Mouse (Mus musculus) Muller cell, postnatal 12 days (primary cell): ENCODE results near the gene Kdelr1.
A peak's percentile ranks its signal among the peaks of the same experiment; 100 is the strongest.

Source experiments
- DNase-seq: peaks from one replicate; pipeline ENCODE4 v3.0.0-alpha.2; 2015; ENCODE audit errors: inconsistent ontology term

The Kdelr1 gene

DNA sequence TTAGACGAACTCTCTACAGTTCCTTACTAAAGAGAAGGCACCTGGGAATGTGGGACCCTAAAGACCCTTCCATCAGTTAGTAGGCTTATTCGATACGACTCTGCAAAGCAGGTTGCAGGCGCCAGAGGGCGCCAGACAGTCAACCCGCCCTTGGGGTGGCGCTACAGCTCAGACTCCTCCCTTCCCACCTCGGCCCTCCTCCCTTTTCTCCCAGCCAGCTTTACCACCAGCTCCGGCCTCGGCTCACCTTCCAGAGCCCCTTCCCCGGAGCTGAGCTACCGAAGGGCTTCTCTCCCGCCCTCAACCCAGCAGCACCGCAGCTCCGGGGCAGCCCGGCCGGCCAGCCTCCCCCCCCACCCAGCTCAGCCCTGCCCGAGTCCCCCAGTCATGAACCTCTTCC is at the start of gene Kdelr1:
Gene Kdelr1 (plus strand): TSS at position 149 of the 400 bp plus-strand sequence.
- DNase-seq = peak; percentile 86

DNA sequence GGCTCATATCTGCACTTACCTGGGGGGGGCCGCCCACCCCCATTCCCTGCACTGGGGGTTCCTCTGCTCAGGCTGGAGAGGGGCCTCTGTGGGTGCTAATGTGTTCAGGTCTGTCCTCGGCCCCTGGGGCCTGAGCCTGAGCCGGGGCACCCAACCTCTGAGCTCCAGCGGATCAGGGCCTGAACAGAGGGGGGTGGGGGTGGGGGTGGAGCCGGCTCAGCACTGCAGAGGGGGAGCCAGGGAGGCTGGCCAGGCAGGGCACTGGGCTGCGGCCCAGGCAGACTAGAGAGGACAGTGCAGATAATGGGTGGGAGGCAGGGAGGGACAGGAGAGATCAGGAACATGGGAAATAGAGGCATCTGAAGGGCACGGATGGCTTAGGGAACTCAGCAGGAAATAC is 48.0 kb upstream of the Kdelr1 start, which contains the start of gene Kcnj14:
Gene Kcnj14 (minus strand): TSS at position 185 of the 400 bp plus-strand sequence.
- DNase-seq = no peak

DNA sequence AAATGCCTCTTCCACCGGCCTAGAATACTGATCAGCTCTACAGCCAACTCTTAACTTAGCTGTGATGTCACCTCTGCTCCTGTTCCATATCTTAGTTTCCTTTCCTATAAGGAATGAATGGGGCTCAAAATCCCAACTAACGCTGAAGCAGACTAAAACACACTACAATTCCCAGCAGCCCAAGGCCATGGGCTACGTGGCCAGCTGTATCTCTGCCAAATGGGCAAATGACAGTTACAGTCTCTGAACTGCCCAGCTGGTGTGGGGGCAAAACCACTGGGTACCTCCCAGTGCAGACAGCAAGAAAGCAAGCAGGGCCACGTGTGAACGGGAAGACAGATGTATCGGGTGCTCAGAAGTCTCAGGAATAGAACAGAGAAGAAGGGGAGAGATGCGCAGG is 45.9 kb upstream of the Kdelr1 start:
- no peak for DNase-seq

DNA sequence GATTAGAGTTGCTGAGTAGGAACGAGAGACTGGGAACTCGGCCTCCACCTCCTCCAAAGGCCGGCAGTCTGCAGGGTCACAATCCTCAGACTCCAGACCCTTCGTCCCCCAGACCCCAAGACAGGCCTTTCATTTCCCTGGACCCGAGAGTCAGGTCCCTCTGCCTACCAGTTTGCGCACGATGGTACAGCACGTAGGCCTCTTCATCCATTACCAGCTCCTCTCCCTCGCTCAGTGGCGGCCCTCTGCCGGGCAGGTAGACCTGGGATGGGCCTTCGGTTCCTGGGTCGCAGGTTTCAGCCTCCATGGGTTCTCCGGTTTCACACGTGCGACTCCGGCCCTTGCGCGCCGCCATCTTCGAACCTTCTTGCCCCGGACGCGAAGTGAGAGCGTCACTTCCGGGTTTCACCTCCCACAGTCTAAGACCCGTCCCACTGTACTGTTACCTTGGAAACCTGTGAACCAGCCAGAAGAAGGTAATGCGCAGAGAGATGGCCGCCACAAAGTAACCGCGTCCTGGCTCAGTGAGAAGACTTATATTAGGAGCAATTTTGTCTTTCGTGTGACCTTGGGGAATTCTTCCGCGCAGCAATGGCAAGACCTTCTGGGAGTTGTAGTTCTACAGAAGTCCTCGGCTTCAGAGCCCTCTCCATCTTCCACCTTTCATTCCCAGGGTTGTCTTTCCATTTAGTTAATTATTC is 42.0 kb upstream of the Kdelr1 start, which contains the start of gene Grwd1:
Gene Grwd1 (minus strand): TSS at position 518 of the 701 bp plus-strand sequence.
- peak; percentile 88 for DNase-seq

DNA sequence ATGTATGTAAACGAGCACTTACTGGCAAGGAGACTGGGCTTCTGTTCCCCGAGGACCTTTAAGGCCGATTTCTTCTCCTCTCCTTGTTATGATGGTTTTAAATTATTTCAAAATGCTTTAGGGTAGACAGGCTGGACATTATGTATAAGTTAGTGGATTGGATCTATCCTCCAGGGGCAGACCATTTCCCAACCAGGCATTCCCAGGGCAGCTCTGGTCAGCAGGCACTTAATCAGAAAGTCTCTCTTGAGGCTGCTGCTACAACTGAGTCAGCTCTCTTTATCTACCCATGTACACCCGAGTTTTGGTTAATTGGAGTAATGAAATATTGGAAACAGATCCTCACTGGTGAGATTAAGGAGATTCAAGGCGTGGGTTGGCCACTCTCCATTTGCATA is 41.4 kb upstream of the Kdelr1 start:
- no peak for DNase-seq

DNA sequence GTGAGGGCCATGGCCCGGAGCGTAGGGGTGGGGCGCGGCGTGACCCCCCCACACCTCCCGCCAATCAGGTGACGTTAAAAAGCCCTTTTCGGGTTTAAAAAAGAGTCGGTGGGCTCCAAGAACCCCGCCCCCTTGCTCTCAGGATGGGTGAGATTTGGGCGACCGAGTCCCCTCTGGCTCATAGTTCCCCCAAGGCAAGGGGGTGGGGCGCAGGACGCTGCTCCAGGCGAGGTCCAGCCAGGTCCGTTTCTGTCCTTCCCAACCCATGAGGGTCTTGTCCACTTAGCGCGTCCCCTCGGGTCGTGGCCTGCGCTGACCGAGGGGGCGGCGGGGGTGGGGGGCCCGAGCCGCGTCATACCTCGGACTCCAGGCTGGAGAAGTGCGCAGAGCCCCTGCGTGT is 40.1 kb upstream of the Kdelr1 start:
- DNase-seq = no peak

DNA sequence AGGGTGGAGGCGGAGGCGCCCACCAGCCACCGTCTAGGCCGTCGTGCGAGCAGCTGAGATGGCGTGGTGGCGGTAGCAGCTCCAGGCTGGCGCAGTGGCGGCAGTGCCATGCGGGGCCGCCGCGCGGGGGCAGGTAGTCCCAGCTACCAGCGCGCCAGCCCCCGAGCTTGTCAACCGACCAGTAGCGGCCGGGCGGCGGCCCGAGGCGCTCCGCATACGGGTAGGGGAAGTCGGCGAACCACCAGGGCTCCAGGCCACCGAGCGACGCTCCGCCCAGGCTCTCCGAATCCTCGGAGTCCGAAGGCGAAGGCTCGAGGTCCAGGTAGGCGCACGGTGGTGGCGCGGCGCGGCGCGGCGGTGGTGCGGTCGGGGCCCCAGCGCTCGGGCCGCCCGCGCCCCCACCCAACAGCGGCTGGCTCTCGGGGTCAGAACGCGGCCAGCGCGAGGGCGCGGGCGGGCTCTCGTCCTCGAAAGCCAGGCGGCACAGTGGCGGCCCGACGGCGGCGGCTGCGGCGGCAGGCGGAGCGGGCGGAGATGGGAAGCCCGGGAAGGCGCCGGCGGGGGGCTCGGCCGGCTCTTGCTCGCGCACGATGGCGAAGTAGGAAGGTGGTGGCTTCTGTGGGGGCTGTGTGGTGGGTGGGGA is 39.3 kb upstream of the Kdelr1 start:
- no peak for DNase-seq

DNA sequence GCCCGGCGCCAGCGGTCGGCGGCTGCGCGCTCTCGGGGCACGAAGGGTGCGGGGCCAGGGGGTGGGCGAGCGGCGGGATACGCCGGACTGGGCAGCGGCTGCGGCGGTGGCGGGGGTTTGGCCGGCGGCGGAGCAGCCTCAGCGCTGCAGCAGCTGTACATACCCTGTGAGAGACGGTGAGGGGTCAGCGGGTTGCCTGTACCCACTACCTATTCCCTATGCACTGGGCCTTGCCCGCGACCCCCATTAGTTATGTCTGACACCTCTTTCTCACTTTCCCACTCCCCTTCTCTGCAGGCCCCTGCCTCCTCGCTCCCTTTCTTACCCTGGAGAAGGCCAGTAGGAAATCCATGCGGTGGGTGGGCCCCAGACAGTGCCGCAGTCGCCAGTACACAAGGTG is 38.6 kb upstream of the Kdelr1 start:
- no peak for DNase-seq

DNA sequence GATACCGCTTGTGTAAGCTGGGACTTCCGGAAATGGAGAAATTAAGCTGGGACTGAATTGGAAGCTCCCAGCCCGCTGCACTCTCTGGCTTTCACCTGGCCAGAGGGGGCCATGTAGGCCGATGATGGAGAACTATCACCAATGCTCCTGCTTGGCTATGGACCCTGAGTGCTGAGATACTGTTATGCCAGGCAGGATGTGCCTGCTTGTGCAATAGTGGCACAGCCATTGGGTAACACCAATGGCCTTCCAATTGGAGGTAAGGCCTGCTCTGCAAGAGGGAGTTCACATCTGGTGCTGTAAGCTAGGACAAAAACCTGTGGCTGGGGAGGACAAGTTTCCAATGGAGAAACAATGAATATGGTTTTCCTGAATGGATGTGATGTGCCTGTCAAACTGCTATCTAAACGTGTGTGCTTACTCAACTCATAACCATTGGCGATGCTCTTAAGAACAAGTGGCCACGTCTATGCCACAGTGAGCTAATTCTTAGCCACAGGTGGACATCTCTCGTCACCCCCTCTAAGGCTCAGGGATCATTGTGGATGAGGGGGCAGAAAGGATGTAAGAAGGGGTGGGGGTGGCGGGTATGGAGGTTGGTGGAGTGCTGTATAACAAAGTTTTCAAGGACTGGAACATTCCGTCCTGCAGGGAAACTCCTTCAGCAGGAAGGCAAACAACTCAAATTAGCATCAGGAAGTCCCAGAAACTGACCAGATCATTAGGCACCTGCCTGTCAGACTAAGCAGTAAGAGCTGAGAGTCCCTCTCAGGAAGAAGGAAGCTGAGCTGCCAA is 29.4 kb upstream of the Kdelr1 start:
- no peak for DNase-seq

DNA sequence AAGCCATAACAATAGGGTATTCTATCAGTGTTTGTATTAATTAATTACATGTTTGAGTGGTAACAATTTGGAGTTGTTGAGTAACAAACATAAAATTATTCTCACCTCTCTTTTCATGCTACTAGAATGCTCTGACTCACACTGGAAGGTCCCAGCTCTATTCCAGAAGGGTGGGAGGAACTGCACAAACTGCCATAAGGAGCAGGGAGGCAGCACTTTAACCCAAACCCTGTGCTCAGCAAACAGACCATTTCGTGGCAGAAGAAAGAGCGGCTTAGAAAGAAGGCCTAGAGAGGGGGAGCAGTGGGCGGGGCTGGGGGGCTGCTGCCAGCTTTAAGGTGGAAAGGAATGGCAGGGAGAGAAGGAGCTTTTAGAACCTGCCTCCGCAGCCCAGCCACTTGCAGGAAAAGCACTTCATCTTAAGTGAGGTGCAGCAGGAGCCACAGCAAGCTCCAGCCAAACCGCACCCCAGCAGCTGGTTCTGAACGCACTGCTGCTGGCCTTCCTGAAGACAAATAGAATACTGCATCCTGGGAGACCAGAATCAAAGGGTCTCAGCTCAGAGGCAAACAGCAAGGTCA is 24.0 kb upstream of the Kdelr1 start:
- no peak for DNase-seq

DNA sequence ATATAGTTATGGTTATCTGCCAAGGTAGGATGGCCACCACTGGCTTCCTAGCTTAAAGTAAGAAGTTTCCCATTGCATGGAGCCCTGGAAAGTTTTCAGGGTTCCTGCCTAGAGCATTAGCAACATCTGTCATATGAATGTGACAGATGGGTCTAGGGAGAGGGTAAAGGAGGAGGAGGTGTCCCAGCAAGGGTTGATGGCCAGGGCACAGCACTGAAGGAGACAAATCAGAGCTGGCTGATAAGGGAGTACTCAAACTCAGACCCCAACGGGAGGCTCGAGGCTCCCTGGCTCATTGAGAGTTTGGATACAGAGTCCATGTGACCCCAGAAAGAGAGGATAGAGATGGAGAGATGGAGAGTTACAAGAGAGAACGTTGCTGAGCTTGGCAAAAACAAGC is 21.9 kb upstream of the Kdelr1 start:
- DNase-seq = no peak

DNA sequence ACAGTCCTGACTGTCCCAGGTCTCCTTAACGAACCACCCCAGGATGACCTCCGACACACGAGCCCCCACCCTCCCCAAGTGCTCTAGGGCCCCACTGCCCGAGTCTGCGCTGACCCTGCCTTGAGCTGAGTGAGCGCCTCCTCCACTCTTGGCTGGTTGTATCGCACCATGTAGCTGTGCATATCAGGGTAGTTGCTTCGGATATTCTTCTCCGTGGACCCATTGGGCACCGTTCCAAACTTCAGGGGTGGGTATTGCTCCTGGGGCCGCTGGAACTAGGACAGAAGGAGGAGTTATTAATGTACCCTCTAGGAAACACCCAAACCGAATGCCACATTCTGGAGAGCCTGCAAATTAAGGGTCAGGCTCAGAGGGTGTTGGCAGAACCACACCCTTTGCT is 19.5 kb upstream of the Kdelr1 start:
- DNase-seq = no peak

DNA sequence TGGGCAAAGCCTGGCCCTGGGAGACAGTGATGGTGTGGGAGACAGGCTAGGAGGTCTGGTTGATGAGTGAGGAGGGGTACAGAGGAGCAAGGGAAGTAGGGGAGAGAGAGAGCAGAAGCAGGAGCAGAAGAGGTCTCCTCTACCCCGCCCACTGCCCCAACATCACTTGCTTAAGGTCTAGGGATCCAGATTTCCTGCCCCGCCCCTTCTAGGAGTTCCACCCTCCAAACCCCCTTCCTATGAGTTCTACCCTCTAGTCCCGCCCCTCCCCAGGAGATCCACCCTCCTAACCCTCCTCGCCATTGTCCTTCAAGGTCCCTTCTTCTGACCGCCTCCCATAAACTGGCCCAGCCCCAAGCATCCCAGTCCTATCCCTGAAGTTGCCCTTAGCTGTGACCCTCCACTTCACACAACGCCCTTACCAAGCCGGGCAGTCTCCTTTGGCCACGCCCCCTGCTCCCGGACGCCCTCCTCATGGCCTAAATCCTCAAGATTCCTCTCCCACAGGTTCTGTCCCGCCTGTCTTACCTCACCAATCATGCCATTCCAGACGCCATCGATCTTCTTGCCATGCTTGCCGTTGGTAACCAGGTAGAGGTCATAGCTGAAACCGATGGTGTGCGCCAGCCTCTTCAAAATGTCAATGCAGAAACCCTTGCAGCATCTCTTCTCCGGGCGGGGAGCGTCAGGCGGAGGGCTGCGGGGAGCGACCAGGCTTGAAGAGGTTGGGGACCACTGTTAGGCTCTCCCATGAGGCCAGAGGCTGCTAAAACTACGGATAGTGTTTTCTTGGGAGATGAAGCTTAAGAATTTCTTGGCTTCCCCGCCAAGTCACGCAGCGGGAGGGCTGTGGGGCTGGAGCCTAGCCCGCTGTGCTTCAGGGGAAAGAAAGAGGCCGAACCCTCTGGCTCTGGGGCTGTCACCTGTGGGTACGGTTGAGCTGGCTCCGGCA is 15.3 kb upstream of the Kdelr1 start:
- peak; percentile 51 for DNase-seq

DNA sequence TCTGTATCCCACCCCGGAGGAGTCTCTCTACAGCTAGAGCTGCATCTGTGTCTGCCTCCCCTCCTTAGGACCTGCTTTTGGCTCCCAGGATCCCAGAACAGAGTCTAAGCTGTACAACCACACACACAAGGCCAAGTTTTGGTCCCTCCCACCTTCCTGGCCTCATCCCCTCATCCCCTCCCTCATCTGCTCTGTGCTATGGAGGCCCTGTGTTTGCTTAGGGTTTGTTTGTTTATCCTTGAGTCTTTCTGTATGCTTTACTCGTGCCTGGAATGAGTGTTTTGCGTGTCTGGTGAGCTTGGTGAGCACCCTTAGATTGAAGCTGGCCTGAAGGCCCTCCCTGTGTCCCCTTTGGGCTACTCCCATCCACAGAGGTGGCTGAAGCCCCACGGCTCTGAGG is 13.6 kb upstream of the Kdelr1 start:
- no peak for DNase-seq

DNA sequence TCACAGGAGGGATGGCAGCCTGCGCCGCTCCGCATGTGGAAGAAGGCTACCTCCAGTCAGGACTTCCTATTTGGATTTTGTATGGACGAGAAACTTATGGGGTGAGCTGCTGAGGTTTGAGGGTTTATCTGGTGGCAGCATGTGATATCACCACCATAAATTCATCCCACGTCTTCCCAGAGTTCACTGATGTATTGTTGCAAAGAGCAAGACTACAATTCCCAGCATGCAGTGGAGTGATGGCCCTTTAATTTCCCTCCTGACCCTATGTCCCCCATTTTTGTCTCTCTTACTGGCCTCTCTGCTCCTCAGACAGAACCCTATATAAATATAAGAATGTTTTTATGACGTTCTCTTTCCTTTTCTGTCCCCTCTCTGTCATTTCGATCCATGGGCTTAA is 9.8 kb upstream of the Kdelr1 start:
- no peak for DNase-seq

DNA sequence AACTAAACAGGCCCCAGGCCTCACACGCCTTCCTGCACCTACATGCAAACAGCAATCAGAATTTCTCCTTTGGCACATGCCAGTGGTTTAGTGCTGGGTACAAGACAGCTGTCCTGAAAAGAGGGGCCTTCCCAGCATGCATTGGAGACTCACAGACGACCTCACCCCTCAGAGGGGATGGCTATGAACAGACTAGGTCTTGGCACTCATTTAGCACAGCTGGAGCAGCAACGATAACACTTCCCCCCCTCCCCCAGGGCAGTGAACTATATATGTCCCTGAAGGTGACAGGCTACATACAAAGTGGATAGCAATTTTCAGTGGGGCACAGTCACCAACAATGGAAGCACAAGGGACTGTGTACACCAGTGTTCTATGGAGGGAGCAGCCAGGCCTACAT is 8.1 kb upstream of the Kdelr1 start:
- DNase-seq = no peak

DNA sequence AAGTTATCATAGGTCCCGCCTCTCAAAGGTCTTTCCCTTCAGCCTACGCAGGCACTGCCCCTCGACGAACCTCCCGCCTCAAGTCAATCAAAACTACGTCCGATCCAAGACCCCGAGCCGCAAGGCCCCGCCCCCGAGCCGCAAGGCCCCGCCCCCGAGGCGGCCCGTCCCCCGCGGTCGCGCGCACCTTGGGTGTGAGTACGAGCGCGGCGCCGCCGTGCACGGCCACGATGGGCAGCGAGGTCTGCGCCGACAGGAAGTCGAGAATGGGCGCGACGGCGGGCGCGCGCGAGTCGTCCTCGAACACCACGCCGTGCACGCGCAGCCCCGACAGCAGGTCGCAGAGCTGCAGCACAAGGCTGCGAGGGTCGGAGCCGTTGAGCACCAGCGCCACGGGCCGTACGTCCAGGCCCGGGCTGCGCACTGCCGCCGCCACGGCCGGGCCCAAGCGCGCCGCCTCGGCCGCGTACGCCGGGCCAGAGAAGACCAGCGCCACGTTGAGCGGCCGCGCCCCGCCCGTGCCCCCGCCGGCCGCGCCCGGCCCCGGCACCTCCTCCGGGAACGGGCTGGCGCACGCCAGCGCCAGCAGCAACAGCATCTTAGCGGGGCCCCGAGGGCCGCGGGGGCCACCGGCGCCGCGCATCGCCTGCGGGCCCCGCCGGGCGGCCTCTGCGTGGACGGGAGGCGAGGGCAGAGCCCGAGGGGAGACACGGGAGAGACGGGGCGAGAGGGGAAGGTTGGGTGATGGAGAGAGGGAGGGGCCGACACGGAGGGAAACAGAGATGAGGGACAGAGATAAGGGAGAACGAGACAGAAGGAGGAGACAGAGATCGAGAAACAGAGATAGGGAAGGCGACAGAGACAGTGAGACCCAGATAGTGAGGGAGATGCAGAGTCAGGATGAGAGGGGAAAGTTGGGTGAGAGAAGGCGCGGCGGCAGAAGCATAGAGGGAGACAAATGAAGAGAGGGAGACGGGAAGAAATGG is 6.4 kb upstream of the Kdelr1 start:
- peak; percentile 92 for DNase-seq

DNA sequence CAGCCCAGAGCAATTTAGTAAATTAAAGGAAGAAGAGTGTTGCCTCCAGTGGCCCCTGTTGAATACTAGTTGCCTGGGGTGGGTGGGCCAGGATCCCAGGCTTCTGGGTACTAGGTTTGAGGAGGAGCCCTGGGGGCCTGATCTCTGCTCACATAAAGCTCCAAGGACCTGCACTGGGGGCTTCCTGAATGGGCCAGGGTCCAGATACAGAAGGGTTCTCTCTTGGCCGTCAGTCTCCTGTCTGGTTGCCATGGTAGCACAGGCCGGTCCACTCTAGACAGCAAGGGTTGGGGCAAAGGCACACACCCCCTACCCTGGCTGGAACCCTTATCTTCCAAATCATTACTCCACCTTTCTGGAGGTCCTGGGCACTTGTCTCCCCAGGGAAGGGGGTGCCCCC is 4.7 kb upstream of the Kdelr1 start:
- no peak for DNase-seq

DNA sequence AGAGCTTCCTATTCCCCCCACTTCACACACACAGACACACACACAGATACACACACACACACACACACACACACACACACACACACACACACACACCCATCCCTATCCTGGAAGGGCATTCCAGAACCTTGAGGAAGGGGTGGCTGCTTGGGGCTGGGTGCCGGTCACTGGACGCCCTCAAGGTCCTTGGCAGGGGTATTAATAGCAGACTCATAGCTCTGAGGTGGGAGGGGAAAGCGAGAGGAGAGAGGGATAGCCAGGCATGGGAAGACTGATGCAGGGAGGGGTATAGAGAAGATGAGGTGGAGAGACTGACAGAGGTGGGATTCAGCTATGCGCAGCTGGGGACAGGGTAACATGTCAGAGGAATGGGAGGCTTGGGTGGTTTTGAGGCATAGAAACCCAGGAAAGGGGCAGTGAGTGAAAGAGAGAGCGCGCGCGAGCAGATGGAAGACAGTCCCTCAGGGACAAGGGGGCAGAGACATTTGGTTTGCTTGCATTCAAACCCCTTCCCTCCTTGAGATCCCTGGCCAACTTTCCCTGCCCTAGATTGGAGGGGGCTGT is 3.4 kb upstream of the Kdelr1 start:
- DNase-seq = no peak

DNA sequence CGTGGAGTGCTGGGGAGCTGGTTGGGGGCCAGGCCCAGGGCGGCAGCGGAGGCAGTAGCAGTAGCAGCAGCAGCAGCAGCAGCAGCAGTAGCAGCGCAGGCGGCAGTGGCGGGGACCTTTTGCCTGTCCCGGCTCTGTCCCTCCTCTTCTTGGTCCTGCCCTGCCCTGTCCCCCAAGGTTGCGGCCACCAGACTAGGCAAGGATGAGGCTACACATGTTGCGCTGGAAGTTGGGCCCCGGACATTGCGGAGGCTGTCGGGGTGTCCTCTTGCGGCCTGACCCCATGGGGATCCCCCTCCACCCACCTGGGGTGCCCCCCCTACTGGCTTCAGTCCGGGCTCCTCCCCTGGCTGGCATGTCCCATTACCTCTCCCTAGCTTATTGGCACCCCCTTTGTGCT is 2.8 kb upstream of the Kdelr1 start:
- no peak for DNase-seq
